Mouse (Mus musculus) intestine, postnatal 0 days (tissue): Measurements from ENCODE around the gene Slc9a9. TPM values are rescaled to one million over a fixed set of nuclear protein-coding genes. Genes with fewer than 3 reads are reported as not detected.

Experiments used
- ATAC-seq: fragments of 200-750 bp; cut with Nextera tagmentation; 2 replicates; pipeline ENCODE4 v1.8.0; 2017; ENCODE audit warnings: mild to moderate bottlenecking, moderate TSS enrichment, moderate library complexity
- H3K27ac ChIP-seq: fragments of 300-500 bp; sonication (generic); 2 replicates; pipeline ENCODE4 v1.5.1; 2014; ENCODE audit warnings: mild to moderate bottlenecking, low read depth, low read length, moderate library complexity
- H3K27me3 ChIP-seq: fragments of 300-500 bp; sonication (generic); replicated peaks from 2 replicates; pipeline ENCODE4 v1.6.1; 2014; ENCODE audit warnings: low read length, mixed read lengths; ENCODE audit not compliant: control insufficient read depth, insufficient read depth
- H3K36me3 ChIP-seq: fragments of 300-500 bp; sonication (generic); 2 replicates; pipeline ENCODE4 v1.6.1; 2014; ENCODE audit warnings: mild to moderate bottlenecking, moderate library complexity; ENCODE audit not compliant: control insufficient read depth, insufficient read depth
- H3K4me1 ChIP-seq: fragments of 300-500 bp; sonication (generic); replicated peaks from 2 replicates; pipeline ENCODE4 v1.6.1; 2014; ENCODE audit warnings: antibody characterized with exemption, low read length, mixed read lengths; ENCODE audit not compliant: control insufficient read depth, insufficient read depth
- H3K4me2 ChIP-seq: fragments of 300-500 bp; sonication (generic); replicated peaks from 2 replicates; pipeline ENCODE4 v1.6.1; 2014; ENCODE audit warnings: low read depth, mild to moderate bottlenecking, moderate library complexity
- H3K4me3 ChIP-seq: fragments of 300-500 bp; sonication (generic); 2 replicates; pipeline ENCODE4 v1.5.1; 2014; ENCODE audit warnings: low read depth, low read length
- H3K9ac ChIP-seq: fragments of 300-500 bp; sonication (generic); 2 replicates; pipeline ENCODE4 v1.6.1; 2014; ENCODE audit warnings: mild to moderate bottlenecking, low read depth, low read length
- H3K9me3 ChIP-seq: fragments of 300-500 bp; sonication (generic); 2 replicates; pipeline ENCODE4 v1.6.1; 2016; ENCODE audit warnings: mixed run types; ENCODE audit not compliant: control insufficient read depth
- CTCF ChIP-seq: sonication (generic); IDR thresholded peaks from 2 replicates; pipeline ENCODE4 v1.5.1; 2016; ENCODE audit warnings: low read depth, mild to moderate bottlenecking, control low read depth, antibody characterized with exemption, moderate library complexity
- WGBS: fragments of 180-500 bp; shearing (Covaris S2); extraction: QIAGEN DNeasy Blood & Tissue Kit; methylation state at CpG from one replicate; pipeline ENCODE4 v1.1.7; 2014; 5-methylcytosine and 5-hydroxymethylcytosine counted together
- polyA plus RNA-seq: library from polyadenylated mRNA; unstranded; fragments of >200 nt; fragmentation: Nextera tagmentation; extraction: Ambion mirVana; gene quantifications from 2 replicates; pipeline ENCODE4 v1.2.1, GENCODE M21; 2015

The Slc9a9 gene
- polyA plus RNA-seq, 1 experiment from 2014 or later, result 1.0 TPM

DNA sequence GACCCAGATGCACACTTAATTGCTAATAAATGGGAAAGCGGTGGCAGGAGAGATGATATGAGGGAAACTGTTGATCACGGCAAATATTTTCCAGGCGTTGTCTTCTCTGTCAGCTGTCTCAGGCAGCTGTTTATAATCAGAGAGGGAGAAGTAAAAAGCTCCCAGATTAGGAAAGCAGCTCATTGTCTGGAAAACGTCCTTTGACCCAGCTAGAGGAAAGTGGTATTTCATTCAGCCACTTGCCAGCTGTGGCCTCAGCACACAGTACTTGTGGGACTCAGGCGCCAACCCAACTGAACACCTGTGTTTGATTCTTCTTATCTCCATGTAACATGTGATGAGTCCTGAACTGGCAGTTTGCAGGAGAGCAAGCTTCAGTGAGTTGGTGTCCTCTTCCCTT is 252.4 kb downstream of the Slc9a9 start:
- Histone ChIP-seq H3K27ac (no peak overlapping the region), H3K9ac (no peak overlapping the region), H3K9me3 (no peaks in the 10 kb centered on the region), H3K4me3 (no peak overlapping the region), H3K4me1 (no peaks in the 10 kb centered on the region), H3K4me2 (no peak overlapping the region), H3K27me3 (no peaks in the 10 kb centered on the region), H3K36me3 (no peaks in the 10 kb centered on the region)
- no peak for ATAC-seq
- 48% methylated on average over 5 of the region's 5 CpGs for WGBS
- TF ChIP-seq CTCF, result no peak

DNA sequence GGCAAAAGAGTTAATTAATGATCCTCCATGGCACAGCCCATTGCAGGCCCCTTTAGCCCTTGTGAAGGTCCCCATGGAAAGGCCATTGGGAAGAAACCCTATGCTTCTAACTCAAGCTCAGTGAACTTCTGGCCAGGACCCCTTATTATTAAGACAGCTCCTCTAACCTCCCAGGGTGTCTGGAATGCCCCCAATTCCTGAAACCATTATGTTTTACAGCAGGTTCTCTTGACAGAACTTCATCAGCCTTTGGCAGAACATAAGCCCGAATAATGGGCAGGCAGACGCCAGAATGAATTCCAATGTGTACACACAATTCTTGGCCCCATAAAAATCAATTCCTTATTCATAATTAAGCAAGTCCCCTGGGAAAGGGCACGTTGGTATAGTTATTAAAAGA is 256.1 kb downstream of the Slc9a9 start:
- H3K27me3 ChIP-seq, result no peaks in the 10 kb centered on the region
- H3K9me3 ChIP-seq, result no peaks in the 10 kb centered on the region
- H3K27ac ChIP-seq, result no peak overlapping the region
- 59% methylated on average over 3 of the region's 3 CpGs for WGBS
- H3K4me3 ChIP-seq, result no peak overlapping the region
- H3K4me2 ChIP-seq, result no peak overlapping the region
- no peak for TF ChIP-seq CTCF
- no peaks in the 10 kb centered on the region for H3K4me1 ChIP-seq
- H3K36me3 ChIP-seq, result no peaks in the 10 kb centered on the region
- no peak for ATAC-seq
- no peak overlapping the region for H3K9ac ChIP-seq

DNA sequence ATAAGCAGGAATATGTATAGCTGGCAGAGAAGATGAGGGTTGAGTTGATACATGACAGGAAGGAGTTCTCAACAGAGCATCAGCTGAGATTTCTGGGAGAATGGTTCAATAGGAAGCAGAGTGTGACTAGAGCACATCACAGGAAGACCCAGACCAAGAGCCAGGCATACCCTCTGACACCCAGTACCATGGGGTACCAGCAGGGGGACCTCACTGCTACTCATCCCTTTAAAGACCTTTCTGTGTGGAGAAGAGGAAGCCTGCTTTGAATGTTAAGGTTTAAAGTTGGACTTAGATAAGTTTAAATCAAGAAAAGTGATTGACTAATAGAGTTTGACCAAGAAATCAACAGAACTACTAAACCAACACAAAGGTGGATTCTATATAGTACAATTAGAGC is 257.4 kb downstream of the Slc9a9 start:
- ATAC-seq, result no peak
- H3K9me3 ChIP-seq, result no peaks in the 10 kb centered on the region
- peak; percentile 53 for TF ChIP-seq CTCF
- no peaks in the 10 kb centered on the region for H3K4me1 ChIP-seq
- no peak overlapping the region for H3K9ac ChIP-seq
- H3K27me3 ChIP-seq, result no peaks in the 10 kb centered on the region
- H3K4me3 ChIP-seq, result no peak overlapping the region
- H3K4me2 ChIP-seq, result no peak overlapping the region
- no peak overlapping the region for H3K27ac ChIP-seq
- H3K36me3 ChIP-seq, result no peaks in the 10 kb centered on the region

DNA sequence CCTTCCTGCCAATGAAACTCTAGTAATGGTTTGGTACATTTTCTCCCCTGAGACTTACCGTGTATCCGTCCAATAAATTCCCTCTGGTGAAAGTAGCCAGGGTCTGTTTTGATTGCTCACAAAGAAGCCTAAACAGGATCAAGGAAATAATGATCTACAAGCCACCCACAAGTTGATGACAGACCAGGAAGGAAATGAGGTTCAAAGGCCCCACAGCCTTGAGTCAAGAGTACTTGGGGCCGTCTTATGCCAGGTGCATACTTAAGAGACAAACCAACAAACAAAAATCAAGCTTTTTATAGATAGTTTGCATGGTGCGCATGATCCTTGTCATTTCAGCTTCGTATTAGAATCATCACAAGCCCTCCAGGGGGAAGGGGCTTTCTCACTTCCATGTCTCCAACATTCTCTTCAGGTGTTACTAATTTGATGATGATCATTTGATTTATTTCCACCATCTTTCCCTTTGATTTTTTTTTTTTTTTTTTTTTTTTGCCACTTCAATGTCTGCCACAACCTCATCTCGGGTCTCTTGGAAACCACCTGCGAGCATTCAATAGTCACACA is 275.9 kb downstream of the Slc9a9 start:
- no peak for TF ChIP-seq CTCF
- Histone ChIP-seq H3K4me2 (no peak overlapping the region), H3K9ac (no peak overlapping the region), H3K27ac (no peak overlapping the region), H3K27me3 (no peaks in the 10 kb centered on the region), H3K9me3 (no peaks in the 10 kb centered on the region), H3K36me3 (no peaks in the 10 kb centered on the region), H3K4me3 (no peak overlapping the region), H3K4me1 (no peaks in the 10 kb centered on the region)
- ATAC-seq, result no peak
- 83% methylated on average over 7 of the region's 7 CpGs for WGBS

DNA sequence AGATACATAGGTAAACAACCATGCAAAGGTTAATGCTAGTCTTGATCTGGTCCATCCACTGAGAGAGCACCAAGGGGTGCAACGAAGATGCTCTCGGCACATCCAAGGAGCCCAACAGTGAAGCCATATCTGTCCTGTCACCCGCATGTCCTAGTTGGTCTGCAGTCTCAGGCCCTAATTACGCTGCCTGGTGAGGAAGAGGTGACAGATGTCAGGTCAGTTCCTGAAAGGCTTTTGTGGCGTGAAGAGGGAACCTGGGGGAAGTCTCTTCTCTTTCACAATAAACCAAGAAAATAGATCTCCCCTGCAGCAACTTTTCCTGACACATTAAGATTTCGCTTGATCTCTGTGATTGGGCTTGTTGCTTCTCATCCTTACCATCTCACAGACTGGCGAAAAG is 277.5 kb downstream of the Slc9a9 start:
- no peaks in the 10 kb centered on the region for H3K36me3 ChIP-seq
- no peak overlapping the region for H3K9ac ChIP-seq
- H3K4me2 ChIP-seq, result no peak overlapping the region
- WGBS, result 80% methylated on average over 7 of the region's 7 CpGs
- no peak overlapping the region for H3K4me3 ChIP-seq
- no peak for ATAC-seq
- H3K27ac ChIP-seq, result no peak overlapping the region
- TF ChIP-seq CTCF, result no peak
- no peaks in the 10 kb centered on the region for H3K9me3 ChIP-seq
- H3K4me1 ChIP-seq, result no peaks in the 10 kb centered on the region
- H3K27me3 ChIP-seq, result no peaks in the 10 kb centered on the region

DNA sequence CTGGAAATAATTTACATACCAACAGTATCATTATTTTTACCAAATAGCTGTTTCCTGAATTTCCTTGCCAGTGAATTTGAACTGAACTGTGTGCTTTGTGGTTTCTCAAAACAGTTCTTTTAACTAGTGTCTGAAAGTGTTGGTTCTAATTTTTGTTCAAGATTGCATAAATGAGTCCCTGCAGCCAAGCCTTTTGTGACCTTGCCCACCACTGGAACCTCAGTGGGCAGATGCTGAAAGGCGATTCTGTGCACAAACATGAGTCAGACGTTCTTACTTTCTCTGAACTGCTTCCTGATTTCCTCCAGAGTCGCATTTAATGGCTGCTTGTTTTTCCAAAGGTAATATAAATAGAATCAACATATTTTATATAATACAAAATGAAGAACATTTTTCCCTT is 281.0 kb downstream of the Slc9a9 start:
- Histone ChIP-seq H3K4me1 (no peaks in the 10 kb centered on the region), H3K9ac (no peak overlapping the region), H3K9me3 (no peaks in the 10 kb centered on the region), H3K27ac (no peak overlapping the region), H3K4me3 (no peak overlapping the region), H3K4me2 (no peak overlapping the region), H3K27me3 (no peaks in the 10 kb centered on the region), H3K36me3 (no peaks in the 10 kb centered on the region)
- no peak for TF ChIP-seq CTCF
- ATAC-seq, result no peak
- WGBS, result 62% methylated on average over 3 of the region's 3 CpGs

DNA sequence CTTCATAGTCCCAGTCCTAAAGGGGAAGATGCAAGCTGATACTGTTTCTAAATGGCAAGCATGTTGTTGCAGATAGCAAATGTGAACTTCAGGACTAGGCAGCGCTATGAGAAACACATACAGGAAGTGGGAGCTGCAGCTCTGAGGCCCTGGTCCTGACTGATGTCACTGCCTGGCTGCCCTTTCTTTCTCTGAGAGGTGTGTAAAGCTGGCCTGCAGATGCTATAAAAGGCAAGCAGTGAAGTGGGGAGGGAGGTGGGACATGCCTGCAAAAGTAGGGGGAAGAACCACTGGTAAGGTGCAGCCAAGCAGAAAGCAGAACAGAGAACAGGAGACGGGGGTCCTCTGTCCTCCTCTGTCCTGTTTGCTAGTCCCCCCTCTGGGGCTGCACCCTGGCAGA is 285.9 kb downstream of the Slc9a9 start:
- WGBS, result 77% methylated on average over 2 of the region's 2 CpGs
- ATAC-seq, result no peak

More for the DNA sequence above, 285.9 kb downstream of the Slc9a9 start:
- no peak overlapping the region for H3K27ac ChIP-seq
- H3K9ac ChIP-seq, result no peak overlapping the region
- no peaks in the 10 kb centered on the region for H3K27me3 ChIP-seq
- no peaks in the 10 kb centered on the region for H3K9me3 ChIP-seq
- H3K36me3 ChIP-seq, result no peaks in the 10 kb centered on the region
- H3K4me2 ChIP-seq, result no peak overlapping the region
- no peak for TF ChIP-seq CTCF
- no peak overlapping the region for H3K4me3 ChIP-seq
- H3K4me1 ChIP-seq, result no peaks in the 10 kb centered on the region
